Mouse (Mus musculus) testis, adult 2 months (tissue): ENCODE results near the gene Plcb1.
A peak's percentile ranks its signal among the peaks of the same experiment; 100 is the strongest.

Source experiments
- CTCF ChIP-seq: fragments of 200-500 bp; IDR thresholded peaks from 2 replicates; pipeline ENCODE4 v1.5.1; 2012; ENCODE audit warnings: low read depth, mild to moderate bottlenecking, inconsistent platforms, low read length, moderate library complexity; ENCODE audit not compliant: control insufficient read depth, insufficient read depth, insufficient replicate concordance
- POLR2A ChIP-seq: fragments of 200-500 bp; IDR thresholded peaks from 2 replicates; pipeline ENCODE4 v1.6.1; 2012; ENCODE audit warnings: low read depth, mild to moderate bottlenecking, inconsistent platforms, low read length, moderate library complexity; ENCODE audit not compliant: control insufficient read depth

GRCm38 (mm10) chr2:135328756-135329155 is 542.9 kb downstream of the Plcb1 start:
- TF ChIP-seq CTCF (peak; percentile 44; the same call in 1 of the 2 replicates), POLR2A (no peak)
